Comparison of ENCODE assay signal across 16 mouse cellular contexts in the genomic region with DNA sequence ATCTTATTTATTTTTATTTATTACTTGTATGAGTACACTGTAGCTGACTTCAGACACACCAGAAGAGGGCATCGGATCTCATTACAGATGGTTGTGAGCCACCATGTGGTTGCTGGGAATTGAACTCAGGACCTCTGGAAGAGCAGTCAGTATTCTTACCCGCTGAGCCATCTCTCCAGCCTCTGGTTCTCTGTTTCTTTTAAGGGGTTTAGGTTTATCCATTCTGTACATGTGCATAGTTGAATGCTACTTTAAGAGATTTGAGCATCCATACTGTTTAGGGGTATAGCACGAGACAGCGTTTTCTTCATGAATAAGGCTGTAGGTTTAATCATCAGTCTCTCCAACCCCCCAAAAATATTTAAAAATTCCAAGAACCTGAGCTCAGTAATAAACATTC. TPM values are rescaled to one million over a fixed set of nuclear protein-coding genes. Genes with fewer than 3 reads are reported as not detected.
"Had no signal": no experiment of that assay in that cellular context is flagged by ENCODE, and none has a peak within 500 bp of the region (broad histone marks: within the 10 kb centered on the region; RNA-seq: fewer than 3 reads in every experiment).

No protein-coding gene starts in this region.

RNA-seq across cellular contexts. Expression of gene Ttc39d, which starts 6.7 kb away (rescaled TPM):
- total RNA-seq: liver, adult 2 months; megakaryocyte progenitor cell, adult 5-6 weeks; megakaryocyte-erythroid progenitor cell, adult 5-6 weeks; monocyte, adult 5-6 weeks had no signal
- polyA plus RNA-seq: limb, embryonic 12.5 days; liver, adult 2 months; liver, embryonic 11.5 days; liver, embryonic 12.5 days; liver, embryonic 13.5 days; liver, embryonic 15.5 days; liver, embryonic 16.5 days; liver, postnatal 0 days; lung, embryonic 14.5 days; macrophage; midbrain, embryonic 11.5 days; neural tube, embryonic 11.5 days; neural tube, embryonic 12.5 days had no signal
